Mouse (Mus musculus): ENCODE data around the gene Txnrd2.

DNA sequence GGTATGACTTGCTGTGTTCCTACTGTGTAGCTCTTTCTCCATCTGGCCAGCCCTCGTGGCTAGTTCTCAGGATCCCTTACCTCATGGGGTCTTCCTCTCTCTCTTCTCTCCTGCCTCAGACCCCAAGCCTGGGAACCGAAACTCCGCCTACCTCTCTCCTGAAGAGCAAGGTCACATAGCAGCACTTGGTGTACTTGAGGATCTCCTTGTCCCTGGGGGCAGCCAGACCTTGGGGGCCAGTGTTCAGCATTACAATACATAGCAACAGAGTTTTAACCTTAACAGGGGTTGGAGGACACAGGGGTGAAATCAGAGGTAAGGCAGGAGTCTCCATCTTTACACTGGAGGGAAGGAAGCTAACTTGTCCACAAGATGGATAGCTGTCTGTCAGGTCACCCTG is 39.2 kb upstream of the Txnrd2 start:
- no peak for TF ChIP-seq GATA1 (IDR thresholded peaks at IDR 0.05; ENCODE audit: low read length)
- no peak for TF ChIP-seq TAL1 (IDR thresholded peaks at IDR 0.05; ENCODE audit: low read length)
